Mouse (Mus musculus) brain, embryonic 14.5 days (tissue): ENCODE measurements around the gene Lmna.

Experiments
- CTCF ChIP-seq: fragments of 200-500 bp; IDR thresholded peaks from 2 replicates; pipeline ENCODE4 v1.5.1; 2012; ENCODE audit warnings: inconsistent platforms, mild to moderate bottlenecking, moderate library complexity, borderline replicate concordance; ENCODE audit not compliant: insufficient read depth, insufficient read length; ENCODE audit errors: extremely low read depth
- POLR2A ChIP-seq: fragments of 200-500 bp; IDR thresholded peaks from 2 replicates; pipeline ENCODE4 v1.6.1; 2012; ENCODE audit warnings: mild to moderate bottlenecking, inconsistent platforms, borderline replicate concordance; ENCODE audit not compliant: poor library complexity, insufficient read depth, insufficient read length, severe bottlenecking; ENCODE audit errors: extremely low read depth

- no peak for TF ChIP-seq CTCF
- no peak for TF ChIP-seq POLR2A
Observed at GRCm38 (mm10) chr3:88484597-88485316, 25.0 kb downstream of the Lmna start.
